Mouse (Mus musculus): ENCODE results near the gene Tanc1. TPM values are rescaled to one million over a fixed set of nuclear protein-coding genes. Genes with fewer than 3 reads are reported as not detected.
A peak's percentile ranks its signal among the peaks of the same experiment; 100 is the strongest.

Gene Tanc1
- polyA plus RNA-seq, 1 experiment from 2014 or later: 58.3 TPM

GRCm38 (mm10) chr2:59752766-59753165 is 140.9 kb downstream of the Tanc1 start:
- H3K9ac ChIP-seq: no peak overlapping the region
- no peaks in the 10 kb centered on the region for H3K27me3 ChIP-seq
- 0 out of 2 replicates have a peak, but pooled peaks cover 7% of the 10 kb centered on the region for H3K36me3 ChIP-seq
- peaks cover 67% of the 10 kb centered on the region for H3K4me1 ChIP-seq
- H3K4me3 ChIP-seq (replicated peaks): no peak overlapping the region
- WGBS: 71% methylated on average over 5 of the region's 5 CpGs
- ATAC-seq (replicated peaks; ENCODE audit: low FRiP score): no peak
- no peak overlapping the region for H3K4me2 ChIP-seq
- peak overlapping the region; percentile 75 for H3K27ac ChIP-seq
- no peaks in the 10 kb centered on the region for H3K9me3 ChIP-seq (replicated peaks)

DNA sequence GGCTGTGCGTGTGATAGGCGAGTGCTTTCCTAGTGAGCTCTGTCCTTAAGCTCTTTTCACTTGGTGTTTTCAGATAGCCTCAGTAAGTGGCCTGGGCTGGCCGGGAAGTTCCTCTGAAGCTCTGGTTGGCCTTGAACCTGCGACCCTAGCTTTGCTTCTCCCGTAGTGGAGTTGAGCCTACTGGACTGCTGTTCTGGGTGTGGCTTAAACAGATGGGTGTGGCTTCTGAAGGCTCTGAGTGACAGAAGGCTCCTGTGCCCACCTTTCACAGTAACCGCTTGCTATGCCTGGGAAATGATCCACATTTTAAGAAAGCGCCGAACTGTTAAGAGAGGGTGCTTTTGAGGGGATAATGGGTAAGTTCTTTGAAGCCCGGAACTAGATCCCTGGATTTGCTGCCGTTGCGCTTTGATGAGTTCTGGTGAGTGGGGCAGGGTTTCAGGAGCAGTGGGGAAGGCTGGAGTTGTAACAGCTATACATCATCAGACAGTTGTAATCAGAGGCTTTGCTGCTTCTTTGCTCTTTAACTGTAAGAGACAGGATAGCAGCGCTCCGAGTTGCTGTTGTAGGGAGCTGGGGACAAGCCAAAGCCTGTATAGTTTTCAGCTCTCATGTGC is 144.4 kb downstream of the Tanc1 start:
- peak; percentile 49 for ATAC-seq (replicated peaks; ENCODE audit: low FRiP score)
- no peak overlapping the region for H3K9ac ChIP-seq
- no peak overlapping the region for H3K4me2 ChIP-seq
- no peaks in the 10 kb centered on the region for H3K9me3 ChIP-seq (replicated peaks)
- WGBS: 55% methylated on average over 13 of the region's 13 CpGs
- H3K4me1 ChIP-seq: peaks cover 70% of the 10 kb centered on the region
- peaks cover 21% of the 10 kb centered on the region for H3K36me3 ChIP-seq
- no peaks in the 10 kb centered on the region for H3K27me3 ChIP-seq
- H3K4me3 ChIP-seq (replicated peaks): no peak overlapping the region
- H3K27ac ChIP-seq: peak overlapping the region; percentile 79

DNA sequence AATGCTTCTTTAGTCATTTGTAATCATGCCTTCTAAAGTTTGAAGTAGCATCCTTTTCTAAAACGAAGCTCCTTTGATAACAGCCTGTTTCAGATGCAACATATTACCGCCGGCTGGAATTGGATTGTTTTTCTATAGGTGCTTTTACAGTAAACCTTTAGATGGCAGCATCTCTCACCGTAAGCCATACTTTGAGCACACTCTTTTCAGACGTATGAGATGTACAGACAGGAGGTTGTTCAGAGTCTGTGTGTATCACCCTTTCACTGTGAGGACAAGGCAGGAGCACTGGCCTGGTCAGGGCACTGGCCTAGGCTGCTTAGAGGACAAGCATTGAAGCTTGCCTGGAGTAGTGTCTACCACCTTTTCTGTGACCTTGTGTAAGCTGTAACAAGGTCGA is 145.2 kb downstream of the Tanc1 start:
- Histone ChIP-seq H3K4me3 (replicated peaks) (no peak overlapping the region), H3K27me3 (no peaks in the 10 kb centered on the region), H3K27ac (no peak overlapping the region), H3K4me1 (peaks cover 71% of the 10 kb centered on the region), H3K9me3 (replicated peaks) (no peaks in the 10 kb centered on the region), H3K4me2 (no peak overlapping the region), H3K9ac (no peak overlapping the region), H3K36me3 (peaks cover 21% of the 10 kb centered on the region)
- 59% methylated on average over 6 of the region's 6 CpGs for WGBS
- no peak for ATAC-seq (replicated peaks; ENCODE audit: low FRiP score)

DNA sequence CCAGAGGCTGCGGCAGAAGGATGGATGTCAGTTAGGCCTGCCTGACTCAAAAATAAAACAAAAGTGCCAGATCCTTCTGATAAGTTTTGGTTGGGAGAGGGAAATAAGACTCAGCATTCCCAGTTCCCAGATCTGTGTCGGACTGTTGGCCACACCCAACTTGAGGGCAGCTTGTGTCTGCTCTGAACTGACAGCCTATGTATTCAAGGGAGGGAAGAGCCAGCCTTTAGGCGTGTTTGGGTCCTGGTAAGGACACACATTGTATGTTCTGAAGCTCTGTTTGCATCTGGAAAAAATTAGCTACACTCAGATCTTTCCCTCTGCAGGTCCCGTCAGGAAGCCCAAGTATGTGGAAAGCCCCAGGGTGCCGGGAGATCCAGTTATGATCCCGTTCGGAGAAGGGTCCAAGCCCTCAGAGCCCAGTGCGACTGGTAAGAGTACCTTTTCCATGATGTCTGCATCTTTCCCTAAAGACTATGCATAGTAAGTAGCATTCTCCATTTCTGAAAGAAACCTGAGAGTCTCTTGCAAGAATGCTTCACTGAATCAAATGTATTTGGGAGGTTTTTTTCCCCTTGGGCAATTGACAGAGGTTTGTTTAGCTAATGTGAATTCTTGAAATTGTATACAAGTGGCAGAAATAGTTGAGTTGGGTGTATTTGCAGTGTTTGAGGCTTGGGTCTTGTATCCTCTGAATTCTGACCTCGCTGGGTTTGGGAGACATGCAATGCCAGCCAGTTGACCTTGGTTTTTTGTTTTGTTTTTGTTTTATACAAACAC is 146.5 kb downstream of the Tanc1 start:
- Histone ChIP-seq H3K36me3 (peaks cover 21% of the 10 kb centered on the region), H3K4me1 (peaks cover 61% of the 10 kb centered on the region), H3K9ac (no peak overlapping the region), H3K4me2 (no peak overlapping the region), H3K27me3 (no peaks in the 10 kb centered on the region), H3K9me3 (replicated peaks) (no peaks in the 10 kb centered on the region), H3K27ac (peak overlapping the region; percentile 65), H3K4me3 (replicated peaks) (no peak overlapping the region)
- no peak for ATAC-seq (replicated peaks; ENCODE audit: low FRiP score)
- 71% methylated on average over 9 of the region's 9 CpGs for WGBS

DNA sequence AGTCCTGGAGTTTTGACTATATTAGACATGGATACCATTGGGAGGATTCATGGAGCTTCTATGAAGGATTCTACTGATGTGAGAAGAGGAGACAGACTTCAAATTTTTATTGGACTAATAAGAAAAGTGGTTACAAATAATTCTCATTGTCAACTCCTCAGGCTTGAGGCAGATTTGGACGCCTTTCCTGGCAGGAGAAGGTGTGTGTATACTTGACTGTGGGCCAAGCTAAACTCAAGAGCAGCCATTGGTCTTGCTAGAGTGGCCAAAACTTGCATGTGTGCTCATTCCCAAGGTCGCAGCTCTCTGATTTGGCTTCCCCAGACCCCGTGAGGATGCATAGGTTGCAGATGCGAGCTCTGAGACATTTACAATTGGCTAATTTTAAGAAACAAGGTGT is 148.9 kb downstream of the Tanc1 start:
- 73% methylated on average over 4 of the region's 4 CpGs for whole genome bisulfite sequencing
- H3K9me3 ChIP-seq (replicated peaks): no peaks in the 10 kb centered on the region
- no peak for ATAC-seq (replicated peaks; ENCODE audit: low FRiP score)
- H3K4me1 ChIP-seq: peaks cover 55% of the 10 kb centered on the region
- H3K4me2 ChIP-seq: no peak overlapping the region
- no peak overlapping the region for H3K4me3 ChIP-seq (replicated peaks)
- H3K36me3 ChIP-seq: peaks cover 21% of the 10 kb centered on the region
- no peak overlapping the region for H3K27ac ChIP-seq
- no peak overlapping the region for H3K9ac ChIP-seq
- no peaks in the 10 kb centered on the region for H3K27me3 ChIP-seq

DNA sequence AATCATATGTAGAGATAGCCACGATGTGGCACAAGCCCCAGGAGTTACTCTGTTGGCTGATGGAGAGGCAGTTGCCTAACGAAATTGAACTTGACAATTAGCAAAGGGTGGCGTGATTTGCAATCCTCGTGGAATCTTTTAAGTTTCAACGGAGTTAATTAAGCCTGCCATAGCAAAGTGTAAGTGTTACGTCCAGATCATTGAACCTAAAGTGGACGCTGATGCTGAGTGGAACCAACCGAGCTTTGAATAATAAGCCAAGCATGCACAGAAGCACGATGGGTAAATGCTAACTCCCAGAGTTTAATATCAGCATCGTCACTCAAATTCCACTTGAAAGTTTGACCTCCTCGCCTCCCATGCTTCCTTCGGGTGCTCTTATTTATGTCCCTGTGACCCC is 149.3 kb downstream of the Tanc1 start:
- Histone ChIP-seq H3K4me1 (peaks cover 53% of the 10 kb centered on the region), H3K27ac (no peak overlapping the region), H3K9me3 (replicated peaks) (no peaks in the 10 kb centered on the region), H3K27me3 (no peaks in the 10 kb centered on the region), H3K9ac (no peak overlapping the region), H3K4me3 (replicated peaks) (no peak overlapping the region), H3K36me3 (peaks cover 21% of the 10 kb centered on the region), H3K4me2 (no peak overlapping the region)
- no peak for ATAC-seq (replicated peaks; ENCODE audit: low FRiP score)
- WGBS: 54% methylated on average over 12 of the region's 12 CpGs

DNA sequence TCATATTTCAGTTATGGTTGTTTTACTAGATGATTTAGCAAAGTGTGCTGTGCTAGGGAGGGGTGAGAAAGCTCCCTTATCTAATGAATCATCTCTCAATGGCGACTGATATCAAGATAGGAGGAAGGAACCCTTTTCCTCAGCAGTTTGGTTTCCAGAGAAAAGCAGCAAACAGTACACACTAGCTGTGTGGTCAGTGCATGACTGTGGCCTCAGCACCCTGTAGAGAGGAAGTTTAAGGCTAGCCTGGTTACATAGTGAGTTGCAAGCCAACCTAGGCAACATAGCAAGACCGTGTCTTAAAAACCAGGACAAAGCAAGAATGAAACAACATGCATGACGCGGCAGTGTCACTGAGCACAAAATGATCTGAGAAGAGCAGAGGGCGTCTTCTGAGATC is 150.4 kb downstream of the Tanc1 start:
- Histone ChIP-seq H3K27me3 (no peaks in the 10 kb centered on the region), H3K9ac (no peak overlapping the region), H3K4me3 (replicated peaks) (no peak overlapping the region), H3K4me1 (peaks cover 49% of the 10 kb centered on the region), H3K27ac (no peak overlapping the region), H3K36me3 (peaks cover 19% of the 10 kb centered on the region), H3K9me3 (replicated peaks) (no peaks in the 10 kb centered on the region), H3K4me2 (no peak overlapping the region)
- no peak for ATAC-seq (replicated peaks; ENCODE audit: low FRiP score)
- 86% methylated on average over 5 of the region's 5 CpGs for WGBS

GRCm38 (mm10) chr2:59765671-59766070 is 153.8 kb downstream of the Tanc1 start:
- Histone ChIP-seq H3K9me3 (replicated peaks) (no peaks in the 10 kb centered on the region), H3K4me3 (replicated peaks) (no peak overlapping the region), H3K4me2 (no peak overlapping the region), H3K36me3 (peaks cover 3% of the 10 kb centered on the region; the same call in 1 of the 2 replicates), H3K9ac (no peak overlapping the region), H3K27ac (no peak overlapping the region), H3K4me1 (peaks cover 63% of the 10 kb centered on the region), H3K27me3 (no peaks in the 10 kb centered on the region)
- no peak for ATAC-seq (replicated peaks; ENCODE audit: low FRiP score)
- 71% methylated on average over 10 of the region's 10 CpGs for WGBS

GRCm38 (mm10) chr2:59767893-59768292 is 156.1 kb downstream of the Tanc1 start:
- H3K9ac ChIP-seq: no peak overlapping the region
- H3K4me2 ChIP-seq: 0 out of 2 replicates have a peak overlapping the region, but pooled peaks have one; percentile 9
- peak overlapping the region; percentile 80 for H3K27ac ChIP-seq
- no peak overlapping the region for H3K4me3 ChIP-seq (replicated peaks)
- H3K36me3 ChIP-seq: peaks cover 3% of the 10 kb centered on the region
- 59% methylated on average over 4 of the region's 4 CpGs for WGBS
- H3K4me1 ChIP-seq: peaks cover 78% of the 10 kb centered on the region
- no peaks in the 10 kb centered on the region for H3K27me3 ChIP-seq
- H3K9me3 ChIP-seq (replicated peaks): no peaks in the 10 kb centered on the region
- ATAC-seq (replicated peaks; ENCODE audit: low FRiP score): no peak

DNA sequence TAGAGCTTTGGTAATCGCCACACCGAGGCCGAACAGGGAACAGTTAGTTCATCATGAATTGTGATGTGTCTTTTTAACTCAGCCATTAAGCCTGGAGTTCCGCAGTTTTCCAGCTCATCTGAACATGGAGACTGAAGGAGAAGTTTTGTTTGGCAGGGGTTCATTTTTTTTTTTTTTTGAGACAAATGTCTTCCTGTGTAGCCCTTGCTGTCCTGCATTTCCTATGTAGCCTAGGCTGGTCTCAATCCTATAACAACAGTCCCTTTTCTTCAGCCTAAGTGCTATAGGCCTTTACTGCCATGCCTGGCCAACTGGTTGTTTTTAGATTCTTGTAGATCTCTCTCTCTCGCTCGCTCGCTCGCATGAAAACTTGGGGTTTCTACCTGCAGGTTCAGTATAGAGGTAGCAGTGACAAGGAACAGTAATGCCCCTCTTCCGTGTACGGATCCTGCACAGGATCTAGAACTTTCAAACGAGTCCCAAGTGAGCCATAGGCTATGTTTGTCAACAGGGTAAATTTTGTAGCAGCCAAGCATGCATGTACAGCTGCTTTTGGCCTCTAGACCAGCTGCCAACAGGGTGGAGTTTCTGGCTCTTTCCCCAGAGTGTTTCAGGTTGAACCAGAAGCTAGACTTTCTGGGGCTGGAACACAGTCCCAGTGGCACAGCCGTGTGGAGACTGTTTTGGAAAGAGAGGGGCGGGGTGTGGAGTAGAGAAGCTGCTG is 157.0 kb downstream of the Tanc1 start:
- no peaks in the 10 kb centered on the region for H3K27me3 ChIP-seq
- H3K4me1 ChIP-seq: peaks cover 79% of the 10 kb centered on the region
- H3K9me3 ChIP-seq (replicated peaks): no peaks in the 10 kb centered on the region
- ATAC-seq (replicated peaks; ENCODE audit: low FRiP score): no peak
- H3K4me3 ChIP-seq (replicated peaks): no peak overlapping the region
- H3K9ac ChIP-seq: no peak overlapping the region
- H3K4me2 ChIP-seq: no peak overlapping the region
- WGBS: 60% methylated on average over 13 of the region's 13 CpGs
- H3K27ac ChIP-seq: peak overlapping the region; percentile 80
- peaks cover 12% of the 10 kb centered on the region for H3K36me3 ChIP-seq

DNA sequence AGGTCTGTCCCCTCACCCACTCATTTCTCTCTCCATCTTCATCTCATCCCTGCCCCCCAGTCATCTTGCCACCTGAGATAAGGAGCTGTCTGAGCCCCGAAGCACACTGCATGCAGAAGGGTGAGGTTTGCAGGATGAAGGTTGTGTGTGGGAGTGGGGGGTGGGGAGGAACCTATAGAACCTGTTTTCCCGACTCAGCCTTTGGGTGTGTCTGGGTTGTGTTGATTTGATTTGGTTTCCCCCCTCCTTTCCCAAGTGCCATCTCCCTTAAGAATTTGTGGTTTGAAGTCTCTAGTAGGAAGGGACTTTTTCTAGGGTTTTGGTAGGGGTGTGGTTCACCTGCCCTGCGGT is 157.5 kb downstream of the Tanc1 start:
- Histone ChIP-seq H3K27me3 (no peaks in the 10 kb centered on the region), H3K4me1 (peaks cover 79% of the 10 kb centered on the region), H3K27ac (peak overlapping the region; percentile 80), H3K4me2 (no peak overlapping the region), H3K36me3 (peaks cover 16% of the 10 kb centered on the region), H3K9me3 (replicated peaks) (no peaks in the 10 kb centered on the region), H3K4me3 (replicated peaks) (no peak overlapping the region), H3K9ac (no peak overlapping the region)
- WGBS: 63% methylated on average over 3 of the region's 3 CpGs
- ATAC-seq (replicated peaks; ENCODE audit: low FRiP score): no peak

DNA sequence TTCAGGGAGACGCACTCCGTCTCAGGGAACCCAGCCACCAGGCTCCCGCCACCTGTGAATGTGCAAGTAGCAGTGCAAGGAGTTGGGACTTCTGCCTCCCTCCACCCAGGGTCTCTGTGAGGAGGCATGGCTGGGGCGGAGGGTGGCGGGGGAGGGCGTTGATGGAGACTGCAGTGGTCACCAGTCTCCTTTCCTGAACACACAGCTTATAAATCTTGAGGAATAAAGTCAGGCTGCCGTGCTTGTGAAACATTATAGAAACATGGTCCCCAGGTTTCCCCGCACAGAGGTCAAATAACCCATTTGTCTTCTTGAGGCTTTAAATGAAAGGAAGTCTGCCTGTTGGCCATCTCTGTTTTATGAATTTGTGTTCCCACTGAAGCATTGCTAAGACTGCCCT is 159.9 kb downstream of the Tanc1 start:
- Histone ChIP-seq H3K4me1 (peaks cover 73% of the 10 kb centered on the region), H3K27me3 (no peaks in the 10 kb centered on the region), H3K9ac (no peak overlapping the region), H3K4me2 (peak overlapping the region; percentile 15; the same call in 1 of the 2 replicates), H3K27ac (peak overlapping the region; percentile 90), H3K4me3 (replicated peaks) (no peak overlapping the region), H3K36me3 (peaks cover 34% of the 10 kb centered on the region), H3K9me3 (replicated peaks) (no peaks in the 10 kb centered on the region)
- peak; percentile 64 for ATAC-seq (replicated peaks; ENCODE audit: low FRiP score)
- 24% methylated on average over 8 of the region's 8 CpGs for WGBS

All from kidney, embryonic 15.5 days (tissue).